Mouse (Mus musculus) cerebellum, adult 2 months (tissue): ENCODE measurements around the gene Wfdc8.
"Not testable (repeated sequence)": the region's sequence is repeated elsewhere in the genome, so short reads cannot be mapped to it uniquely, and the experiment has no call there.

Experiments used
- CTCF ChIP-seq: fragments of 200-500 bp; IDR thresholded peaks from 2 replicates; pipeline ENCODE4 v1.5.1; 2011; ENCODE audit warnings: low read depth, mild to moderate bottlenecking, control low read depth, low read length, moderate library complexity, borderline replicate concordance; ENCODE audit not compliant: insufficient read depth
- POLR2A ChIP-seq: fragments of 200-500 bp; IDR thresholded peaks from 2 replicates; pipeline ENCODE4 v1.6.1; 2011; ENCODE audit warnings: low read length, control low read depth, borderline replicate concordance; ENCODE audit not compliant: insufficient read depth

DNA sequence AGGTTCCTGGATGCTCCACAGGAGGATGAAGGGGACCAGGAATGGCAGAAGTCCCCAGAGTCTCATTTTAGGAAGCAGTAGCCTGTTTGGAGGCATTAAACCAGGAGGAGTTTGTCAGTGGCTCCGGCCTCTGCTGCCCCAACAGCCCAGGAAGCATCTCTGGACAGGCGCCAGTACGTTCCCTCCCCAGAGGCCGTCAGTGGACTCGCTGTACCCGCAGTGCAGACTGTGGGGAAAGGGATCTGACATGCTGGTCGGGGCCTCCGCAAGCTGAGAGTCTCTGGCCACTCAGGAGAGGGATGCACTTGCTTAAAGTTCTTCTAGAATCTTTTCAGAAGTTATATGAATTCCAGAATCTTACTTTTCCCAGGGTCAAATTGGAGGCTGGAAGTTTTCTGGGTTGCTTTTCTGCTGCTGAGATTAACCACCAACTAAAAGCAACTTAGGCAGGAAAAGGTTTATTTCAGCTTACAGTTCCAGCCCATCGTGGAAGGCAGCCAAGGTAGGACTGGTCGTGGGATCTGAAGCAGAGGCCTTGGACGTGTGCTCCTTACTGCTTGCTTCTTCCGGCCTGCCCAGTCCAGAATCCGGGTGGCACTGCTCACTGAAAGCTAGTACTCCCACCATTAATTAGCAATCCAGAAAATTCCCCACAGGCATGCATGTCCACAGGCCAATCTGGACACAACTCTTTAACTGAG lies 28.3 kb downstream of the Wfdc8 start, which contains the start of gene Wfdc6a:
- not testable (repeated sequence) for TF ChIP-seq POLR2A, CTCF
